Mouse (Mus musculus): ENCODE results near the gene Capg. TPM values are rescaled to one million over a fixed set of nuclear protein-coding genes. Genes with fewer than 3 reads are reported as not detected.

The Capg gene
- polyA plus RNA-seq (2015; fragmentation: Illumina TruSeq; extraction: RNeasy Lipid Tissue Mini Kit (QIAGEN cat#74804); ENCODE audit: low read depth, low replicate concordance), result 4.8 TPM

DNA sequence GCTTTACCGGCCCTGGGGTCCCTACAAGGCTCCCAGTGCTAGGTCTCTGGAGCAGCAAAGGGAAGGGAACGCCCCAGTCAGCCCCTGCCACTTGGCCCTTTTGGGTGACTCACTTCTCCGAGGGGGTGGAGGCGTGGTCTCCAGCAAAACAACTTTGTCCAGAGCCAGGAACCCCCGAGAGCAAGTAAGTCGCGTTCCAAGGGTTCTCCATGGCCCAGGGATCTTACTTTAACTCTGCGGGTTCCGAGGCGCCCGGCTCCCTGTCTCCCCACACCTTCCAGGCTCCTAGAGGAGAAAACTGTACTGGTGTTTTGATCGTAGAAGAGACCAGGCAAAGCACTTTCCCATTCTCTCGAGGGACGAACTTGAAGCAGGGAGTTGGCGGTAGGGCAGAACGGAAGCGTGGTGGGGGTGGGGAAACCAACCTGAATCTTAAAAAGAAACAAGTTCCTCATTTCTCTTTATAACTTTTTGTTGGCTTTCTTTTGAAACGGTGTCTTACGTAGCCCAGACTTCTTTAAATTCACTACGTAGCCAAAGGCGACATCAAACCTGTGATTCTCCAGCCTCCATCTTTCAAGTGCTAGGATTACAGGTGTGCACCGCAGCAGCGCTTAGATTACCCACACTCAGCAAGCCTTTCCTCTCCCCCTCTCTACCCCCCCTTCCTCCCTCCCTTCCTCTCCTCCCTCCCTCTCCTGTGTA is at the start of gene Capg:
Capg (plus strand) TSS at position 109 of the 705 bp plus-strand sequence.

DNA sequence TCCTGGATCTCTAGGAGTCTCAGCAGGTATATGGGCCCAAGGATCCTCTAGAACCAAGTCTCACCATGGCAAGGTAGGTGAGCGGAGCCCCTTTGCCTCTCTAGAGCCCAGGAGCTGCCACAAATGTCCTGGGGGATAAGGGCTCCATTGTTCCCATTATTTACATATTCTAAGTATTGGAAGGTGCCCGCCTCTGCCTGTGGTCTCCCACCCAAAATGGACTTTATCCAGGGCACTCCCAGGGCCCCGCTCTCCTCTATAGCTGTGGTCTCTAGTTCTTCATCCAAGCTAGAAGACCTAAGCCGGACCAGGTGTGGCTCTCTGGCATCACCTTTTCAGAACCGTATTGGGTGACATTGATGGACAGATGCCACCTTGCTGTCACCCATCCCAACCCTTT is 22.6 kb upstream of the Capg start, which contains the start of gene Sh2d6:
Sh2d6 (minus strand) TSS at position 101 of the 400 bp plus-strand sequence.

DNA sequence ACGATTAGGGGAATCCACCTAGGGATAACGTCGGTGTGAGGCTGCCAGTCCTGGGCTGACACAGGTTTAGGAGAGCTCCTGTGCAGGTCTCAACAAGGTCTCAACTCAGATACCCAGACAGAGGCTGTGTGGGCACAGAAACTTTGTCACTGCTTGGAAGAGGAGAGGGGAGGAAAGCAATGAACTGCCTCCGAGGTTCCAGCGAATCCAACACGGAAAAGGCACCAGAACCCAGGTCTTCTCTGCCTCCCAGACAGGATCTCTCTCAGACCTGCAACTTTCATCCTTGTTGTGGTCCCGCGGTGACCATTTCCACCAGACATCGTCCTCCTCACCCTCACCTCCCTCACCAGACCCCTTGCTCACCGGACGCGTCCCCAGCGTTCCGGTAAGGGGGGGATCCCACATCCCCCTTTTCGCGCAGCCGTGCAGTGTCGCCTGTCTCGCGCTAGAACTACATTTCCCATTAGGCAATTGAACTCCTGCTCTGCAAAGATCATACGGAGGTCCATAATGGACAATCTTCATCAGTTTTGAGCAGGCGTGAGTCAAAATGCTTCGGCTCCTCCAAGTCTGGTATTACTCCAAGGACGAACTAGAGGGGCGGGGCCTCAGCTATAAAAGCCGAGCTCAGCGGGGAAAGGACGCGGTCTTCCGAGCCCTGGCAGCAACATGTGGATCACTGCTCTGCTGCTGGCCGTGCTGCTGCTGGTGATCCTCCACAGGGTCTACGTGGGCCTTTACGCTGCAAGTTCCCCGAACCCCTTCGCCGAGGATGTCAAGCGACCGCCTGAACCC is 54.0 kb downstream of the Capg start, which contains the start of the genes Elmod3 and Retsat:
Elmod3 (minus strand) TSS at position 458 of the 798 bp plus-strand sequence.
Retsat (plus strand) TSS at position 520 of the 798 bp plus-strand sequence.

Other genes starting within 250 kb of the Capg start
- gene Sftpb, start 239.8 kb upstream of the Capg start, polyA plus RNA-seq (2015; fragmentation: Illumina TruSeq; extraction: RNeasy Lipid Tissue Mini Kit (QIAGEN cat#74804); ENCODE audit: low read depth, low replicate concordance), result not detected
- gene Usp39, start 199.2 kb upstream of the Capg start, polyA plus RNA-seq (2015; fragmentation: Illumina TruSeq; extraction: RNeasy Lipid Tissue Mini Kit (QIAGEN cat#74804); ENCODE audit: low read depth, low replicate concordance), result 31.3 TPM
- 14.6 TPM for gene 0610030E20Rik, start 197.1 kb upstream of the Capg start, polyA plus RNA-seq (2015; fragmentation: Illumina TruSeq; extraction: RNeasy Lipid Tissue Mini Kit (QIAGEN cat#74804); ENCODE audit: low read depth, low replicate concordance)
- 11.2 TPM for gene Tmem150a, start 188.9 kb upstream of the Capg start, polyA plus RNA-seq (2015; fragmentation: Illumina TruSeq; extraction: RNeasy Lipid Tissue Mini Kit (QIAGEN cat#74804); ENCODE audit: low read depth, low replicate concordance)
- 108 TPM for gene Rnf181, start 177.4 kb upstream of the Capg start, polyA plus RNA-seq (2015; fragmentation: Illumina TruSeq; extraction: RNeasy Lipid Tissue Mini Kit (QIAGEN cat#74804); ENCODE audit: low read depth, low replicate concordance)
- gene Vamp5, start 163.9 kb upstream of the Capg start, polyA plus RNA-seq (2015; fragmentation: Illumina TruSeq; extraction: RNeasy Lipid Tissue Mini Kit (QIAGEN cat#74804); ENCODE audit: low read depth, low replicate concordance), result 11.3 TPM
- 30.4 TPM for gene Vamp8, start 153.7 kb upstream of the Capg start, polyA plus RNA-seq (2015; fragmentation: Illumina TruSeq; extraction: RNeasy Lipid Tissue Mini Kit (QIAGEN cat#74804); ENCODE audit: low read depth, low replicate concordance)
- 14.7 TPM for gene Ggcx, start 130.1 kb upstream of the Capg start, polyA plus RNA-seq (2015; fragmentation: Illumina TruSeq; extraction: RNeasy Lipid Tissue Mini Kit (QIAGEN cat#74804); ENCODE audit: low read depth, low replicate concordance)
- gene Mat2a, start 104.8 kb upstream of the Capg start, polyA plus RNA-seq (2015; fragmentation: Illumina TruSeq; extraction: RNeasy Lipid Tissue Mini Kit (QIAGEN cat#74804); ENCODE audit: low read depth, low replicate concordance), result 187 TPM
- gene Sh2d6, start 22.7 kb upstream of the Capg start, polyA plus RNA-seq (2015; fragmentation: Illumina TruSeq; extraction: RNeasy Lipid Tissue Mini Kit (QIAGEN cat#74804); ENCODE audit: low read depth, low replicate concordance), result 1.2 TPM
- gene Elmod3, start 54.0 kb downstream of the Capg start, polyA plus RNA-seq (2015; fragmentation: Illumina TruSeq; extraction: RNeasy Lipid Tissue Mini Kit (QIAGEN cat#74804); ENCODE audit: low read depth, low replicate concordance), result 22.8 TPM
- 10.8 TPM for gene Retsat, start 54.1 kb downstream of the Capg start, polyA plus RNA-seq (2015; fragmentation: Illumina TruSeq; extraction: RNeasy Lipid Tissue Mini Kit (QIAGEN cat#74804); ENCODE audit: low read depth, low replicate concordance)
- 91.4 TPM for gene Tgoln1, start 72.6 kb downstream of the Capg start, polyA plus RNA-seq (2015; fragmentation: Illumina TruSeq; extraction: RNeasy Lipid Tissue Mini Kit (QIAGEN cat#74804); ENCODE audit: low read depth, low replicate concordance)
- gene Tcf7l1, start 244.9 kb downstream of the Capg start, polyA plus RNA-seq (2015; fragmentation: Illumina TruSeq; extraction: RNeasy Lipid Tissue Mini Kit (QIAGEN cat#74804); ENCODE audit: low read depth, low replicate concordance), result 2.4 TPM